Mouse (Mus musculus) frontal cortex, adult (tissue): ENCODE measurements at regions not wholly inside any gene's neighbourhood (a gene's known extent, or its start where the extent isn't known, plus 50 kb on each side); places are given as distances from the start of the nearest gene placed in this dataset.

Experiments used
- ATAC-seq: cut with Nextera tagmentation; 2 replicates; pipeline ENCODE4 v1.9.2; 2017; ENCODE audit warnings: mild to moderate bottlenecking, moderate library complexity, mixed read lengths; ENCODE audit not compliant: low TSS enrichment

GRCm38 (mm10) chr8:12136178-12136455 is 142.5 kb upstream of the A230072I06Rik start:
- no peak for ATAC-seq

- no peak for ATAC-seq
These were observed 141.1 kb upstream of the A230072I06Rik start for GRCm38 (mm10) chr8:12137496-12137895.

DNA sequence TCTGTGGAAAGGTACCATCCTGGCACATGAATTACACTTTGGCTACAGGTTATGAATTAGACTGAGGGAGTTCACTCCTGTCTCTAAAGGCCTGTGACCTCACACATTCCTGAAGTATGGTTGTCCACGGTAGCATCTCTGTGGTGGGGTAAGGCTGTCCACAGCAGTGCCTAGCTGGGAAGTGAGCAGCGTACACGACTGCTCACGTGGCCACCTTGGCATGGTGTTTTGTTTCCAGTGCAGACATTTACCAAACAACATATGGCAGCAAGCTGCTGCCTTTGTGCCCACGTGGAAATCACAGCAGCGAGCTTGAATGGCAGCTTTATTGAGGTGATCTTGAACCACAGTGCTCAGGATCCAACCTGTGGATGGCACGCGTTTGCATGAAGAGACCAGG is 140.7 kb upstream of the A230072I06Rik start:
- no peak for ATAC-seq

- no peak for ATAC-seq
These were observed 126.9 kb upstream of the A230072I06Rik start for GRCm38 (mm10) chr8:12151679-12152078.

GRCm38 (mm10) chr8:12152825-12153224 is 125.8 kb upstream of the A230072I06Rik start:
- ATAC-seq = no peak

DNA sequence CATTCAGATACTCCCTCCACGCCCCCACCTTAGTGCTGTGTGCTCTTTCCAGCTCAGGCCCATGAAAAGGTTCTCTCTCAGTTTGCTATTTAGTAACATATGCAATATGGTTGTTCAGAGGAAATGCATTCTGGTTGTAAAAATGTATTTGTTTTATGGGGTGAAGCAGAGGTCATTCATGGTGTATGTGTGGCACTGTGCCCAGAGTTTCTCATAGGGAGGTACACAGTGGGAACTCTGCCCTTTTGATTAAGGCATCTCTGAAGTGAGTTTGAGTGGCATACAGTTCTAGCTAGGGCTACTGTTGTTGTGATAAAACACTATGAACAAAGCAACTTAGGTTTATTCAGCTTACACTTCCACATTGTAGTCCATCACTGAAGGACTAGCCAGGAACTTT is 121.7 kb upstream of the A230072I06Rik start:
- no peak for ATAC-seq

DNA sequence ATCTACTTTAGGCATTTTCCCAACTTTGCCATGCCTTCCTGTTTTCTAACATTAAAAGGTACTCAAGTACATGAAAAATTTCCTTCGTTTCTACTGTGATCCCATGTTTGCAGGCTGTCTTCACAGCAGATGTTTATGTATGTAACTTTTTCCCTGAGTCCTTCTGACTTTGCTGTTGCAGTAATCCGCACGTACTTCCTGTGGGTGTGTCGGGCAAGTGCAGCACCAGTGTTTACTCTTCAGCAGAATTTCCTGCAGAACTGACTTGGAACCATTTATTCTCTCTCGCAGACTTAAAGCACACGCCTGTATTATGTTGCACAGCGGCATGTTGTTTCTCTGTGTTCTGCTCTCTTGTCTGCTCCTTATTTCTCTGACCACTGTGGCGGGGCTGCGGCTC is 120.4 kb upstream of the A230072I06Rik start:
- no peak for ATAC-seq

GRCm38 (mm10) chr8:12162921-12163705 is 115.5 kb upstream of the A230072I06Rik start:
- ATAC-seq = peak; percentile 34; the same call in 1 of the 2 replicates

GRCm38 (mm10) chr8:12165487-12166152 is 113.0 kb upstream of the A230072I06Rik start:
- no peak; the same call in 1 of the 2 replicates for ATAC-seq

DNA sequence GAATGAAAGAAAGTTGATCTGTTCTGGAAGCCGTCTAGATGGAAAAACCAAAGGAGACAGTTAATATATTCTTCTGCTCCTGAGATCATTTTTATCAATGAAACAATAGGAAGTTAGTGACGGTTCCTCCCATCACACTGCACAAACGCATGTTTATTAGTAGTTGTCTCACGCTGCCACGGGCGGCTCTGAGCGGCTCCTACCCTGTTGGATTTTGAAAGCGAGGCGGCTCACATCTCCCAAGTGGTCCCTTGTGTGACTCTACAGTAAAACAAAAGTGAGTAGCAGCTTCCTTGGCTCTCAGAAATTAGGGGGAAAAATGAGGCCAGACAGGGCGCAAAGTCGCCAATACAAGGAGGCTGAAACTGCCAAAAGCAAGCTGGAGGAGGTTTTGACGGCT is 106.8 kb upstream of the A230072I06Rik start:
- ATAC-seq = no peak

GRCm38 (mm10) chr8:12175496-12175895 is 103.1 kb upstream of the A230072I06Rik start:
- no peak for ATAC-seq

DNA sequence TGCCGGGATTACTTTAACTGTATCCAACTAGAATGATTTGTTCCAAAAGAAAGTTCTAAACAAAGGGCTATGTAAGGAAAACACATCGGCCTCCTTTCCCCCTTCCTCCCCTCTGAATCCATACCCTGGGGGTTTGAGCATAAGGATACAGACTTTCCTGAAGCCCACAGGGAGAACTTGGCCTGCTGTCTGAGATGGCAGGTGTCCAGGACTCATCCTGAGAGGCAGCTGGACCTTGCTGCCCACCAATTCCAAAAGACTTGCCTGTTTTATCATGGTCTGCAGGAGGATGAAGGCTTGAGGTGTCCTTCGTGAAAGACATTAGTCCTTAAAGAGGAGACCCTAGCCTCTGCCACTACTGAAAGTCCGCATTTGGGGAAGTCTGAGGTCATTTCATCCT is 94.0 kb upstream of the A230072I06Rik start:
- ATAC-seq = no peak

DNA sequence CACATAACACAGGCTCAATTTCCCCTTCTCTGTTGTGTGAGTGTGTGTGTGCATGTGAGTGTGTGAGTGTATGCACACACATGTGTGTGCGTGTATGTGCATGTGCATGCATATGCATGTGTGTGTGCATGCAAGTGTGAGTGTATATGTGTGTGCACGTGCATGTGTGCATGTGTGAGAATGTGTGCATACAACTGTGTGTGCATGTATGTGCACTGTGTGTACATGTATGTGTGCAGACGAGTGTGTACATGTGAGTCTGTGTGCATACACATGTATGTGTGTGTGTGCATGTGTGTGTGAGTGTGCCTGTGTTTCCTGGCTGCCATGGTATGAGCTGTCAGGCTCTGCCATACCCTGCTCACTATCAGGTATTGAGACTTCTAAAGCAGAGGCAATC is 91.3 kb upstream of the A230072I06Rik start:
- ATAC-seq = no peak

DNA sequence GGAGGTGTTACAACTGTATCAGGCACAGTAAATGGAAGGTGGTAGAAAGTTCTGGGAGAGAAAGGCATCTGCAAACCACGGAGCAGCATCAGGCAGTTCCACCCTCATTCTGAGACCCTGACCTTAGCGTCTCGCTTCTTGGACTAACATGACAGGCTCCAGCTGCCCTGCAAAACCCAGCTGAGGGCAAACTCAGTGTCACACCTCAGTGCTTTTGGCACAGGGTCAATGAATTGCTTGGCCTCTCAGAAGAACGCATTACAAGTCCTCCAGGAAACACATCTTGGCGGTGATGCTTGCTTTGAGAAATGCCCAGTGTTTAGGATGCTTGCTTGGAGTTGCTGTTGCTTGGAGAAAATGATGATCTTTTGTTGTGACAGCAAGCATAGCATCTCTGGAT is 90.2 kb upstream of the A230072I06Rik start:
- no peak for ATAC-seq

- ATAC-seq = no peak
These were observed 89.7 kb upstream of the A230072I06Rik start for GRCm38 (mm10) chr8:12188960-12189359.

GRCm38 (mm10) chr8:12192006-12192405 is 86.6 kb upstream of the A230072I06Rik start:
- ATAC-seq = no peak

DNA sequence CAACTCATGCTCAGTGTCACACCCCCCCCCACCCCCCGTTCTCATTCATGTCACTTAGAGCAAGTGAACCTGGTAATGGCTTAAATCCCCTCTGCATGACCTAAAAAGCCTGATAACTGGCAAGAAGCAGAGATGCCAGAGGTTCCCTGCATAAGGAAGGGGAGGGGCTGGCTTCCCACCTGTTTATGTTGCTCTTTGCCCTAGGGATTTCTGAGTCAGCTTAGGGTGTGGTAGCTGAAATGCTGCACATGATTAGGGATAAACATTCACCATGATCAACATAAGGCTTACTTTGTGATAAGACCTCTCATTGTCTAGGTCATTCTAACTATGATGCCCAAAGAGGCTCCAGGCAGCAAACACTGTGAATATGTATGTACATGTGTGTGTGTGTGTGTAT is 72.7 kb upstream of the A230072I06Rik start:
- ATAC-seq = no peak

DNA sequence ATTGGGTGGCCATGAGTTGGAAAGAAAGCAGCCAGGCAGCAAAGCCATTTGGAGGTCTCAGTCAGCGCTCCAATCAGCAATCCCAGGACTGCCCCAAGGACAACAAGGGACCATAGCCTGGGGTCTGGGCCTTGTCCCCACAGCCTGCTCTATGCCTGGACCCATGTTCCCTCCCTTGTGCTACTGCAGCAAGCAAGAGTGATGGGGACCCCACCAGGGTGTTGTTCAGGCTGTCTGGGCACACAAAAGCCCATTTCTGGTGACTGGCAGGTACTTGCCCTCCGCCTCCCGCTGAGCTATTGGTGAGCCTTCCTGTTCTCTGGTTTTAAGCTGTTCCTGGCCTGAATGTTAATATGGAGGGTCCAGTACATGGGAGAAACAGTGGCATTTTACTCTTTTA is 71.2 kb upstream of the A230072I06Rik start:
- no peak for ATAC-seq

DNA sequence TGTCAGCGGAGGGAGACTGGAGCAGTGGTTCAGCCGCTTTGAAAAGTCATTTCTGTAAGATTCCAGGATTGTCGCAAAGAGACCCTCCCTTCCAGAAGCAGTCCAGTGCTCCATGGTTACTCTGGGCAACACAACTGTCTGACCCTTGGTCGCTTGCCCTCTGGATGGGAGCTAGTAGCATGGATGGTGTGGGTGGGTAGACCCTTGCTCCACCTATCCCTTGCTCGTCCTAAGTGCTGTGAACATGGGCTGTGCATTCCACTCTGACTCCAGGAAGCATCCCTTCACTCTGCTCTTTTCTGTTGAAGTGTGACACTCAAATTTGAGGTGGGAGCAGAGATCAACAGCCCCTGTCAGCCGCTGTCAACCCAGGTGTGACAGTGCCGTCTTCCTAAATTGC is 64.8 kb upstream of the A230072I06Rik start:
- ATAC-seq = no peak

GRCm38 (mm10) chr8:12214205-12215019 is 64.2 kb upstream of the A230072I06Rik start:
- ATAC-seq = no peak

DNA sequence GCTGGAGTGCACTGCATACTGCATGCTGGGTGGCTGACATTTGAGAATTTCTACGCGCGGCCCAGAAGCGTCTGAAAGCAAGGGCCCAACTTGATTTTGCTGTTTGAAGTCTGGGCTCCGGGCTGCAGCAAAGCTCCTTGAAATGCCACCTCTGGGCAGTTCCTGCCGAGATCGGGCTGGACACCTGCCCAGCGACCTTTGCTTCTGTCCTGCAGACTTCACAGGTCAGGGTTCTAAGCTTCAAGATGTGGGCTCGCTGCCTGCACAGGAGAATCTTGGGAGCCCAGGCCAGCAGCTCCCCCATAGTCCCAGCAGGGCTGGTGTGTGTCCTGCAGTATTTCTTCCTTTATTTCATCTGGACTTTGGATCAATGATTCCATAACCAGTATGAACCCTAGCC is 57.1 kb upstream of the A230072I06Rik start:
- ATAC-seq = no peak

- ATAC-seq = no peak
These were observed 55.2 kb upstream of the A230072I06Rik start for GRCm38 (mm10) chr8:12223376-12223775.
